Mouse (Mus musculus): ENCODE data around the gene Safb. TPM values are rescaled to one million over a fixed set of nuclear protein-coding genes. Genes with fewer than 3 reads are reported as not detected.
"Not testable (repeated sequence)": the region's sequence is repeated elsewhere in the genome, so short reads cannot be mapped to it uniquely, and the experiment has no call there.

The Safb gene
- polyA plus RNA-seq, 1 experiment from 2014 or later: 125 TPM

GRCm38 (mm10) chr17:56629800-56630781 is 45.5 kb downstream of the Safb start:
- WGBS: 86% methylated on average over 27 of the region's 27 CpGs
- not testable (repeated sequence) for H3K9ac ChIP-seq (replicated peaks); H3K27ac ChIP-seq (replicated peaks); H3K9me3 ChIP-seq; H3K36me3 ChIP-seq; H3K27me3 ChIP-seq; H3K4me3 ChIP-seq; ATAC-seq (replicated peaks); H3K4me2 ChIP-seq (replicated peaks)
- H3K4me1 ChIP-seq: peaks cover 24% of the 10 kb centered on the region

- no peak for ATAC-seq (replicated peaks)
- Histone ChIP-seq H3K27me3 (peaks cover 3% of the 10 kb centered on the region; the same call in 1 of the 2 replicates), H3K4me2 (replicated peaks) (no peak overlapping the region), H3K4me3 (no peak overlapping the region), H3K4me1 (peaks cover 12% of the 10 kb centered on the region), H3K9ac (replicated peaks) (no peak overlapping the region), H3K36me3 (no peaks in the 10 kb centered on the region), H3K9me3 (no peaks in the 10 kb centered on the region), H3K27ac (replicated peaks) (no peak overlapping the region)
- WGBS: 55% methylated on average over 4 of the region's 4 CpGs
Observed at GRCm38 (mm10) chr17:56631807-56632206, 47.2 kb downstream of the Safb start.

GRCm38 (mm10) chr17:56634023-56634422 is 49.4 kb downstream of the Safb start:
- no peaks in the 10 kb centered on the region for H3K4me1 ChIP-seq
- WGBS: 87% methylated on average over 6 of the region's 6 CpGs
- no peak overlapping the region for H3K27ac ChIP-seq (replicated peaks)

GRCm38 (mm10) chr17:56643237-56643636 is 58.6 kb downstream of the Safb start:
- Histone ChIP-seq H3K27ac (replicated peaks) (no peak overlapping the region), H3K9me3 (no peaks in the 10 kb centered on the region), H3K36me3 (no peaks in the 10 kb centered on the region), H3K4me1 (no peaks in the 10 kb centered on the region), H3K9ac (replicated peaks) (no peak overlapping the region), H3K27me3 (no peaks in the 10 kb centered on the region), H3K4me2 (replicated peaks) (no peak overlapping the region), H3K4me3 (no peak overlapping the region)
- no peak for ATAC-seq (replicated peaks)
- WGBS: 81% methylated on average over 4 of the region's 4 CpGs

More at GRCm38 (mm10) chr17:56634023-56634422, 49.4 kb downstream of the Safb start:
- no peaks in the 10 kb centered on the region for H3K9me3 ChIP-seq
- no peaks in the 10 kb centered on the region for H3K36me3 ChIP-seq
- no peak overlapping the region for H3K9ac ChIP-seq (replicated peaks)
- ATAC-seq (replicated peaks): no peak
- H3K4me2 ChIP-seq (replicated peaks): no peak overlapping the region
- H3K4me3 ChIP-seq: no peak overlapping the region
- no peaks in the 10 kb centered on the region; the same call in 1 of the 2 replicates for H3K27me3 ChIP-seq

- Histone ChIP-seq H3K9ac (replicated peaks) (no peak overlapping the region), H3K9me3 (no peaks in the 10 kb centered on the region), H3K27ac (replicated peaks) (no peak overlapping the region), H3K4me1 (no peaks in the 10 kb centered on the region), H3K4me3 (no peak overlapping the region), H3K36me3 (no peaks in the 10 kb centered on the region), H3K4me2 (replicated peaks) (no peak overlapping the region), H3K27me3 (no peaks in the 10 kb centered on the region)
- no peak for ATAC-seq (replicated peaks)
- WGBS: 75% methylated on average over 9 of the region's 13 CpGs
Observed at GRCm38 (mm10) chr17:56647546-56647945, 62.9 kb downstream of the Safb start.

- no peak for ATAC-seq (replicated peaks)
- Histone ChIP-seq H3K9ac (replicated peaks) (no peak overlapping the region), H3K9me3 (no peaks in the 10 kb centered on the region), H3K4me2 (replicated peaks) (no peak overlapping the region), H3K4me1 (no peaks in the 10 kb centered on the region), H3K27ac (replicated peaks) (no peak overlapping the region), H3K4me3 (no peak overlapping the region), H3K27me3 (no peaks in the 10 kb centered on the region), H3K36me3 (no peaks in the 10 kb centered on the region)
- 43% methylated on average over 10 of the region's 10 CpGs for WGBS
Observed at GRCm38 (mm10) chr17:56651801-56652200, 67.2 kb downstream of the Safb start.

- H3K27ac ChIP-seq (replicated peaks): no peak overlapping the region
- no peaks in the 10 kb centered on the region for H3K36me3 ChIP-seq
- no peaks in the 10 kb centered on the region for H3K4me1 ChIP-seq
- ATAC-seq (replicated peaks): no peak
- 81% methylated on average over 2 of the region's 2 CpGs for WGBS
- no peak overlapping the region for H3K9ac ChIP-seq (replicated peaks)
- H3K9me3 ChIP-seq: no peaks in the 10 kb centered on the region
- no peak overlapping the region for H3K4me3 ChIP-seq
- no peak overlapping the region for H3K4me2 ChIP-seq (replicated peaks)
- no peaks in the 10 kb centered on the region for H3K27me3 ChIP-seq
Observed at GRCm38 (mm10) chr17:56654771-56655170, 70.1 kb downstream of the Safb start.

- 90% methylated on average over 3 of the region's 3 CpGs for WGBS
- Histone ChIP-seq H3K36me3 (no peaks in the 10 kb centered on the region), H3K27me3 (no peaks in the 10 kb centered on the region), H3K27ac (replicated peaks) (no peak overlapping the region), H3K9me3 (no peaks in the 10 kb centered on the region), H3K9ac (replicated peaks) (no peak overlapping the region), H3K4me3 (no peak overlapping the region), H3K4me1 (no peaks in the 10 kb centered on the region), H3K4me2 (replicated peaks) (no peak overlapping the region)
- no peak for ATAC-seq (replicated peaks)
Observed at GRCm38 (mm10) chr17:56655311-56655710, 70.7 kb downstream of the Safb start.

Other genes starting within 250 kb of the Safb start
- gene Ptprs, start 108.3 kb upstream of the Safb start, polyA plus RNA-seq (2015; fragmentation: Nextera tagmentation; extraction: Ambion mirVana): 375 and 409 TPM in 2 replicates
- 0.14 and 0.36 TPM in 2 replicates for gene Znrf4, start 72.4 kb upstream of the Safb start, polyA plus RNA-seq (2015; fragmentation: Nextera tagmentation; extraction: Ambion mirVana)
- 1.5 TPM in 2 replicates for gene Gm20219, start 30.4 kb upstream of the Safb start, polyA plus RNA-seq (2015; fragmentation: Nextera tagmentation; extraction: Ambion mirVana)
- gene Safb2, start 240 bp upstream of the Safb start, polyA plus RNA-seq (2015; fragmentation: Nextera tagmentation; extraction: Ambion mirVana): 76.1 and 84.7 TPM in 2 replicates
- 194 and 210 TPM in 2 replicates for gene 2410015M20Rik, start 24.9 kb downstream of the Safb start, polyA plus RNA-seq (2015; fragmentation: Nextera tagmentation; extraction: Ambion mirVana)
- 1,126 and 1,235 TPM in 2 replicates for gene Rpl36, start 28.6 kb downstream of the Safb start, polyA plus RNA-seq (2015; fragmentation: Nextera tagmentation; extraction: Ambion mirVana)
- 47.7 and 49.9 TPM in 2 replicates for gene Lonp1, start 42.1 kb downstream of the Safb start, polyA plus RNA-seq (2015; fragmentation: Nextera tagmentation; extraction: Ambion mirVana)
- gene Catsperd, start 43.3 kb downstream of the Safb start, polyA plus RNA-seq (2015; fragmentation: Nextera tagmentation; extraction: Ambion mirVana): 0.98 and 1.1 TPM in 2 replicates
- 114 and 115 TPM in 2 replicates for gene Ranbp3, start 88.5 kb downstream of the Safb start, polyA plus RNA-seq (2015; fragmentation: Nextera tagmentation; extraction: Ambion mirVana)
- 425 and 444 TPM in 2 replicates for gene Ndufa11, start 132.9 kb downstream of the Safb start, polyA plus RNA-seq (2015; fragmentation: Nextera tagmentation; extraction: Ambion mirVana)
- gene Vmac, start 133.2 kb downstream of the Safb start, polyA plus RNA-seq (2015; fragmentation: Nextera tagmentation; extraction: Ambion mirVana): 18.4 and 20.3 TPM in 2 replicates
- 0.97 and 1.2 TPM in 2 replicates for gene Nrtn, start 172.7 kb downstream of the Safb start, polyA plus RNA-seq (2015; fragmentation: Nextera tagmentation; extraction: Ambion mirVana)
- 72.1 and 74.3 TPM in 2 replicates for gene Dus3l, start 179.9 kb downstream of the Safb start, polyA plus RNA-seq (2015; fragmentation: Nextera tagmentation; extraction: Ambion mirVana)
- 0.66 and 0.73 TPM in 2 replicates for gene Prr22, start 185.4 kb downstream of the Safb start, polyA plus RNA-seq (2015; fragmentation: Nextera tagmentation; extraction: Ambion mirVana)
- 4.4 and 4.5 TPM in 2 replicates for gene Rfx2, start 246.2 kb downstream of the Safb start, polyA plus RNA-seq (2015; fragmentation: Nextera tagmentation; extraction: Ambion mirVana)